Mouse (Mus musculus) neural tube, embryonic 14.5 days (tissue): ENCODE data around the gene Baiap2. TPM values are rescaled to one million over a fixed set of nuclear protein-coding genes. Genes with fewer than 3 reads are reported as not detected.
A peak's percentile ranks its signal among the peaks of the same experiment; 100 is the strongest.

Experiments
- ATAC-seq: fragments of 200-750 bp; cut with Nextera tagmentation; 2 replicates; pipeline ENCODE4 v1.8.0; 2017; ENCODE audit warnings: low read depth, mild to moderate bottlenecking, moderate TSS enrichment, moderate library complexity
- H3K27ac ChIP-seq: fragments of 300-500 bp; sonication (generic); 2 replicates; pipeline ENCODE4 v1.5.1; 2014; ENCODE audit warnings: low read depth, mild to moderate bottlenecking, control low read depth, low read length, moderate library complexity, mixed read lengths
- H3K27me3 ChIP-seq: fragments of 300-500 bp; sonication (generic); 2 replicates; pipeline ENCODE4 v1.6.1; 2014; ENCODE audit warnings: low read length; ENCODE audit not compliant: control insufficient read depth, insufficient read depth
- H3K36me3 ChIP-seq: fragments of 300-500 bp; sonication (generic); 2 replicates; pipeline ENCODE4 v1.6.1; 2014; ENCODE audit warnings: low read length, mixed read lengths; ENCODE audit not compliant: control insufficient read depth, insufficient read depth
- H3K4me1 ChIP-seq: fragments of 300-500 bp; sonication (generic); 2 replicates; pipeline ENCODE4 v1.6.1; 2014; ENCODE audit warnings: low read length; ENCODE audit not compliant: control insufficient read depth, insufficient read depth
- H3K4me2 ChIP-seq: fragments of 300-500 bp; sonication (generic); 2 replicates; pipeline ENCODE4 v1.6.1; 2014; ENCODE audit warnings: mild to moderate bottlenecking, low read depth, low read length, control low read depth
- H3K4me3 ChIP-seq: fragments of 300-500 bp; sonication (generic); 2 replicates; pipeline ENCODE4 v1.5.1; 2014; ENCODE audit warnings: low read depth, low read length, control low read depth, mixed read lengths
- H3K9ac ChIP-seq: fragments of 300-500 bp; sonication (generic); replicated peaks from 2 replicates; pipeline ENCODE4 v1.6.1; 2014; ENCODE audit warnings: low read depth, mild to moderate bottlenecking, control low read depth, low read length, mixed read lengths
- H3K9me3 ChIP-seq: fragments of 300-500 bp; sonication (generic); 2 replicates; pipeline ENCODE4 v1.6.1; 2016; ENCODE audit warnings: low read length; ENCODE audit not compliant: control insufficient read depth
- WGBS: fragments of 180-500 bp; shearing (Covaris S2); extraction: QIAGEN DNeasy Blood & Tissue Kit; methylation state at CpG from one replicate; pipeline ENCODE4 v1.1.7; 2014; 5-methylcytosine and 5-hydroxymethylcytosine counted together
- polyA plus RNA-seq: library from polyadenylated mRNA; unstranded; fragments of >200 nt; fragmentation: Nextera tagmentation; extraction: Ambion mirVana; gene quantifications from 2 replicates; pipeline ENCODE4 v1.2.1, GENCODE M21; 2014

Gene Baiap2
- polyA plus RNA-seq, 1 experiment from 2014 or later: 13.7 TPM

DNA sequence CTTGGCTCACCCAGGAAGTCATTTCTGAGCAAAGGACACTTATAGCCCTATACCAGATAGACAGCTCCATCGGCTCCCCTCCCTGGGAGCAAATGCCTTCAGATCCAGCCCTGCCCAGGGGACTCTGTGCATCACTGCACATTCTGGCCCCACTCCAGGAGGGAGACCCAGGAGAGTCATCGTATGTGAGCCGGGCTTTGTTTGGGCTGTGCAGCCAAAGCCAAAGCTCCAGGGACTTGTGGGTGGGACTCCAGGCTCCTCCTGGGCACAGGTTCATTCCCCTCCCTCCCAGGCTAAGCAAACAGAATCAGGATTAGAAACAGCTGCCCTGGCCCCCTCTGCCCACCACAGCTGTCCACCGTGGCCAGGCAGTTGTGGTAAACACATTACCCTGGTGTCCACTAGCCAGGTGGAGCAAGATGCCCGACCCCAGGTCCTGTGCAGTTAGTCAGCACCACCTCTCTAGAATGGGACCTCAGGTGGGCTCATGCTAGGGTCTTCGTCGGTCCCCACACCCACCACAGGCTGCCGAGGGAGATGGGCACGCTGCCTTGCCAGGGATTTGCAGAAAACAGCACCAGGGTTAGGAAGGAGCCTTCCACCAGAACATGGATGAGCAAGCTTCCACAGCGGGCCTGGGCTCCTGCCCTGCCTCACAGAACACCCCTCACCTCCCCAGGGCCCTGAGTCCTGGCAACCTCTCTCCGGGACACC, 103.4 kb downstream of the Baiap2 start:
- no peaks in the 10 kb centered on the region for H3K9me3 ChIP-seq
- H3K4me1 ChIP-seq: peaks cover 43% of the 10 kb centered on the region
- peak overlapping the region; percentile 78 for H3K9ac ChIP-seq
- H3K4me3 ChIP-seq: peak overlapping the region; percentile 52
- ATAC-seq: peak; percentile 13; the same call in 1 of the 2 replicates
- peak overlapping the region; percentile 80 for H3K27ac ChIP-seq
- H3K4me2 ChIP-seq: peak overlapping the region; percentile 85
- 38% methylated on average over 11 of the region's 11 CpGs for WGBS
- no peaks in the 10 kb centered on the region for H3K27me3 ChIP-seq
- H3K36me3 ChIP-seq: no peaks in the 10 kb centered on the region

DNA sequence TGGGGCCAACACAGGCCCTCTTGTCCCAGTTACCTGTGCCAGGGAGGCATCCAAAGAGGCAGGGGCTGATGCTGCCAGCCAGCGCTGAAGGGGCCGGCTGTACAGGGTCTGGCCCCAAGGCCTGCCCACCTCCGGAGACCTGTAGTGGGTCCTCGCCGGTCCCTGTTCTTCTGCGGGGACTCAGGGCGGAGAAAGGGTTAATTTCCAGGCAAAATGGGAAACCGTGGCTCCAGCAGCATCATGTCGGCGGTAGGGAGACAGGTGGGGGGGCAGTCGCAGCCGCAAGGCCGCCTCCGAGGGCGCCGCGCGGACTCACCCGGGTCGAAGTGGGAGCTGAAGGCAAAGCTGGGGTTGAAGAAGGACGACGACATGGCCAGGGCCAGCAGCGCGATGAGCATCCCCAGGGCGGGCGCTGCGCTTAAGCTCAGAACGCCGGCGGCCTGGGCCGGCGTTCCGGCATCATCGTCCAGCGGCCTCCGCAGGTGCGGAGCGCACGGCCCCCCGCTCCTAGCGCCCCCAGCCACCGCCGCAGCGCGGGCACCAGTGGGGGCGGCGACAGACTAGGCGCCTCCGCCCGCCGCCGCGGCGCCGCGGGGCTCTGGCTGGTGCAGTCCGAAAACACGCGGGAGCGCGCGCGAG, 104.1 kb downstream of the Baiap2 start, which contains the start of gene Aatk:
Gene Aatk (minus strand): TSS at position 615 of the 639 bp plus-strand sequence.
- Histone ChIP-seq H3K9ac (peak within 1 kb of the TSS; percentile 78), H3K9me3 (no peaks in the 10 kb centered on the region), H3K4me3 (peak within 1 kb of the TSS; percentile 52), H3K27ac (peak within 1 kb of the TSS; percentile 80), H3K4me1 (peaks cover 46% of the 10 kb centered on the region), H3K36me3 (no peaks in the 10 kb centered on the region), H3K4me2 (peak within 1 kb of the TSS; percentile 85), H3K27me3 (no peaks in the 10 kb centered on the region)
- WGBS: 2% methylated on average over 42 of the region's 63 CpGs
- ATAC-seq: peak; percentile 39; the same call in 1 of the 2 replicates

DNA sequence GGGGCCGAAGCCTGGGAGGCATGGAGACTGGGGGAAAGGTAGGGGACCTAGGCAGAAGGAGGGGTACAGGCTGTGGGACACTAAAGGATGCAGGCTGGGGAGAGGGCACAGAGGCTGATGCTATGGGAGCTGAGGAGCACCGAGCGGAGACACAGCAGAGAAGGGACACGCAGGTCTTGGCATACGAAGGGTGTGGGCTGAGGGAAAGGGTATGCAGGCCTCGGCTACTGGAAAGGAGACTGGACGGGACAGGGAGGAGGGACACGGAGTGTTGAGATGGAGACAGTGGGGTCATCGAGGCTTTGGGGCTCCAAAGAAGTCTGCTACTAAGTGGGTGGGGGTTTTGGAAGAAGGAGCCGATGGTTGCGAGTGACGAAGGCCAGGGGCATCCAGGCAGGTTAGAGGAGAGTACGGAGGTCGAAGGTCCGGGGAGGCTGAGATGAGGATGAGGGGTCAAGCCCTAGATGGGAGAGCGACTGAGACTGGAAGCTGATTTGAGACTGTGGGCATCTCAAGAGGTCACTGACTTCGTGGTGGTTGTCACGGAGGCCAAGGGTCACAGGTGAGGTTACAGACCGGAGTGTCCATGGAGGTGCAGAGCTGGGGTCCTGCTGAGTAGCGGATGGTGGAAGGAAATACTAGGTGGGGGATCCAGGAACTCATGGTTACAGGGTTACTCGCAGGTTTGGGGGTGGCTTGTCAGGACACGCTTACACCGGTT, 105.1 kb downstream of the Baiap2 start:
- H3K4me2 ChIP-seq: peak overlapping the region; percentile 85
- ATAC-seq: peak; percentile 25; the same call in 1 of the 2 replicates
- WGBS: 6% methylated on average over 23 of the region's 23 CpGs
- H3K27me3 ChIP-seq: no peaks in the 10 kb centered on the region
- no peaks in the 10 kb centered on the region for H3K9me3 ChIP-seq
- no peaks in the 10 kb centered on the region for H3K36me3 ChIP-seq
- H3K4me3 ChIP-seq: peak overlapping the region; percentile 52
- peak overlapping the region; percentile 80 for H3K27ac ChIP-seq
- H3K9ac ChIP-seq: peak overlapping the region; percentile 78
- H3K4me1 ChIP-seq: peaks cover 39% of the 10 kb centered on the region

DNA sequence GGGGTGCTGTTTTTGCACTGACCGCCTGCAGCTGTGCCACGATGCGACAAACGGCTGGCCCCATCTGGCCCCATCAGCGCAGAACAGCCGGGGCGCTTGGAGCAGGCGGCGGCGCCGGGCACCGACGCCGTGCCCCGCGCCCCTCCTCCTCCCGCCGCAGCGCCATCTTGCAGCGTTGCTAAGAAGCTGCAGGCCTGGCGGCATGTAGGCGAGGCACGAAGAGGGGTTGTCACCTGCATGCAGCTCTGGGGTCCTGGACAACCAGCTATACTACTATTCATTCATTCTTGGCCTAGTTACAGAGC, 105.6 kb downstream of the Baiap2 start:
- peaks cover 39% of the 10 kb centered on the region for H3K4me1 ChIP-seq
- WGBS: 1% methylated on average over 18 of the region's 23 CpGs
- no peaks in the 10 kb centered on the region for H3K36me3 ChIP-seq
- H3K9ac ChIP-seq: peak overlapping the region; percentile 78
- ATAC-seq: peak; percentile 23; the same call in 1 of the 2 replicates
- H3K27me3 ChIP-seq: no peaks in the 10 kb centered on the region
- H3K27ac ChIP-seq: peak overlapping the region; percentile 80
- peak overlapping the region; percentile 52 for H3K4me3 ChIP-seq
- peak overlapping the region; percentile 85 for H3K4me2 ChIP-seq
- H3K9me3 ChIP-seq: no peaks in the 10 kb centered on the region

DNA sequence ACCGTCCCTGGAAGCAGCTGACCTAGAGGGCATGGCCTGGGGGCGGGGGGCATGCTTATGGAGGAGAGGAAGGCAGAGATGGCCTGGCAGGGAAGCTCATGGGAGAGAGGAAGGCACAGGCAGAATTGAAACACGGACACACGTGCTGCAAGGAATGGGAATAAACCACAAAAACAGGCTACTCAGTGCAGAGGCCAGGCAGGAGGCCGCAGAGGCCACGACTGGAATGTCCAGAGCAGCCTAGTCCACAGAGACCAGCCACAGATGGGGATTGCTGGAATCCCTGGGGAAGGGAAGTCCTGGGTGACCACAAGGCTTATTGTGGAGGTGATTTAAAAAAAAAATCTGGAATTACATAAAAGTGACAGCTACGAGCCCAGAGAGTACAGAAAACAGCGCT, 106.5 kb downstream of the Baiap2 start:
- 83% methylated on average over 8 of the region's 8 CpGs for WGBS
- ATAC-seq: no peak
- H3K9ac ChIP-seq: no peak overlapping the region
- H3K4me1 ChIP-seq: peaks cover 37% of the 10 kb centered on the region
- H3K27ac ChIP-seq: no peak overlapping the region
- no peaks in the 10 kb centered on the region for H3K27me3 ChIP-seq
- H3K4me2 ChIP-seq: no peak overlapping the region; the same call in 1 of the 2 replicates
- H3K36me3 ChIP-seq: no peaks in the 10 kb centered on the region
- no peaks in the 10 kb centered on the region for H3K9me3 ChIP-seq
- no peak overlapping the region for H3K4me3 ChIP-seq

DNA sequence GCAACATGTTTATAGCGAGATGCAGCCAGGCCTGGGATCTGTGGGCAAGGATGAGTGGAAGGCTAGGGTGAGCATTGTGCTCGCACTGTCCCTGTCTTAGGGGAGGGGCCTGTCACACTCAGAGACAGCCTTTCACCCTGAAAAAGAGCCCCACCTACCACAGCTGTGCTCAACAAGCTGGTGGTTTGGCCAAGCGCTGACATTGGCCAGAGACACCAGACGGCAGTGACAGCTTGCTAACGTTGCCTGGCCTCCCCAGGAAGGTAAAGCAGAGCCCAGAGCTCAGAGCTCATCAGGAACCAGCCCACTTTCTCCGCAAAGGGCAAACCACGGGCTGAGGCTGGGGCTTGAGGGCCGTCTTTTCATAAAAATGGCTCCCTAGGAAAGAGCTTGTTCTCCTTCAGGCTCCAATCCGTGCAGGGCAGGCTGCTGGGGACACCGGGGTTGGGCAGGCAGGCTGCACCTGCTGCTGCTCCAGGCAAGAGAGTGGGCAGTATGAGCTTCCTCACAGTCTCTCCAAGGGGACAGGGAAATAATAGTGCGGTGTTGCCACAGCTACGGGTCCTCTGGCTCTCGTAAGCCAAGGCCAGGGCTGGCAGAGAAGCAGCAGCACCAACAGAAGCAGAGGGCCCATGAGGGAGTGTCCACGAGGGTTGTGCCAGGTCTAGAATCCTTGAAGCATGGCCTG, 108.7 kb downstream of the Baiap2 start:
- Histone ChIP-seq H3K36me3 (no peaks in the 10 kb centered on the region), H3K9me3 (no peaks in the 10 kb centered on the region), H3K4me2 (no peak overlapping the region), H3K4me1 (peaks cover 20% of the 10 kb centered on the region), H3K4me3 (no peak overlapping the region), H3K27me3 (no peaks in the 10 kb centered on the region), H3K9ac (0 out of 2 replicates have a peak overlapping the region, but pooled peaks have one; percentile 25), H3K27ac (peak overlapping the region; percentile 55; the same call in 1 of the 2 replicates)
- no peak for ATAC-seq
- WGBS: 38% methylated on average over 14 of the region's 14 CpGs

DNA sequence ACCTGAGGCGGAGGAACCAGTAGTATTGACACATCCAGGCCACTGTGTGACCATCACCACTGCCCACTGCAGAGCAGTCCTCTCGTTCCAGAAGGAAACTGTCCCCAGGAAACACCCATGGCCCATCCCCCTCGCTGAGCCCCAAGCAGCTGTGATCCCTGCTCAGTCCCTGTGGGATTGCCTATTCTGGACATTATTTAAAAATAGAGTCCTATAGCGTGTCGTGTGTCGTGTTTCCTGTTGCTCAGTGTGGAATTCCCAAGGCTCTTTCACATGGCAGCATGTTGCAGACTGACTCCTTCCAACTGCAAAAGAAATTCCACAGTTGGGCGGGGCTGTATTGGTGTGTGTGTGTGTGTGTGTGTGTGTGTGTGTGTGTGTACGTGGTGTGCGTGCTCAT, 109.7 kb downstream of the Baiap2 start:
- no peaks in the 10 kb centered on the region for H3K9me3 ChIP-seq
- no peak overlapping the region for H3K4me2 ChIP-seq
- WGBS: 71% methylated on average over 9 of the region's 9 CpGs
- H3K27ac ChIP-seq: no peak overlapping the region
- H3K36me3 ChIP-seq: no peaks in the 10 kb centered on the region
- no peak overlapping the region for H3K4me3 ChIP-seq
- H3K9ac ChIP-seq: no peak overlapping the region
- no peak for ATAC-seq
- H3K4me1 ChIP-seq: peaks cover 17% of the 10 kb centered on the region; the same call in 1 of the 2 replicates
- H3K27me3 ChIP-seq: no peaks in the 10 kb centered on the region

DNA sequence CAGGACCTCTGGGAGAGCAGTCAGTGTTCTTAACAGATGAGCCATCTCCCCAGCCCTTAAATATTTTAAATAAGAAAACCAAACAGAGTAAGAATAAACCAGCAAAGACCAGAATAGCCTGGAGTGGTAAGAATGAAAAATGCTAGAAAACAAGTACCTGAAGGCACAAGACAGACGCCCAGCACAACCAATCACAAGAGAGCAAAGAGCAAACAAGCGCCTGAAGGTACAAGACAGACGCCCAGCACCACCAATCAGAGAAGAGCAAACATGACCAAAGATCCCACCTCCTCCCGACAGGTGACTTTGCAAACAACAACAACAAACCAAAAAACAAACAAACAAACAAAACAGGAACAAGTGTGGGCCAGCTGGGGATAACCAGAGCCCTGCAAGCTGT, 111.3 kb downstream of the Baiap2 start:
- Histone ChIP-seq H3K4me3 (no peak overlapping the region), H3K9ac (no peak overlapping the region), H3K27ac (no peak overlapping the region), H3K27me3 (no peaks in the 10 kb centered on the region), H3K9me3 (no peaks in the 10 kb centered on the region), H3K4me2 (no peak overlapping the region), H3K36me3 (no peaks in the 10 kb centered on the region), H3K4me1 (peaks cover 4% of the 10 kb centered on the region; the same call in 1 of the 2 replicates)
- 85% methylated on average over 4 of the region's 4 CpGs for WGBS
- no peak for ATAC-seq
